Mouse (Mus musculus) adrenal gland, postnatal 14 days (tissue): ENCODE data around the gene Ccnq. TPM values are rescaled to one million over a fixed set of nuclear protein-coding genes. Genes with fewer than 3 reads are reported as not detected.

Source experiments
- DNase-seq: peaks from one replicate; pipeline ENCODE4 v3.0.0; 2021; ENCODE audit warnings: mixed read lengths
- long read RNA-seq, 2 experiments: library from polyadenylated mRNA; stranded (forward); transcript quantifications; one replicate each; pipeline ENCODE4 v2.0.0; 2021
- total RNA-seq: library from RNA; stranded (reverse); gene quantifications from 2 replicates; pipeline ENCODE4 v1.2.3, GENCODE M21; 2021

The Ccnq gene
- 34.1 and 35.6 TPM in 2 replicates for total RNA-seq
- long read RNA-seq, experiment 1, transcript Ccnq-201 (1 exons, 1,224 nt), result major isoform, 89 of 90 reads
- long read RNA-seq, experiment 1, partial matches to known transcripts, result 0 of 90 reads
- long read RNA-seq, experiment 1, other reads (novel, unspliced or antisense), result 1 of 90 reads
- long read RNA-seq, experiment 2, transcript Ccnq-201 (1 exons, 1,224 nt), result major isoform, 47 of 48 reads
- long read RNA-seq, experiment 2, partial matches to known transcripts, result 0 of 48 reads
- long read RNA-seq, experiment 2, other reads (novel, unspliced or antisense), result 1 of 48 reads

GRCm38 (mm10) chr11:78750885-78751842 lies at the start of gene Ccnq:
Gene Ccnq (minus strand): TSS chr11:78751729.
- peak; percentile 90 for DNase-seq

- no peak for DNase-seq
Observed at GRCm38 (mm10) chr11:78801094-78801493, 49.6 kb upstream of the Ccnq start.

DNA sequence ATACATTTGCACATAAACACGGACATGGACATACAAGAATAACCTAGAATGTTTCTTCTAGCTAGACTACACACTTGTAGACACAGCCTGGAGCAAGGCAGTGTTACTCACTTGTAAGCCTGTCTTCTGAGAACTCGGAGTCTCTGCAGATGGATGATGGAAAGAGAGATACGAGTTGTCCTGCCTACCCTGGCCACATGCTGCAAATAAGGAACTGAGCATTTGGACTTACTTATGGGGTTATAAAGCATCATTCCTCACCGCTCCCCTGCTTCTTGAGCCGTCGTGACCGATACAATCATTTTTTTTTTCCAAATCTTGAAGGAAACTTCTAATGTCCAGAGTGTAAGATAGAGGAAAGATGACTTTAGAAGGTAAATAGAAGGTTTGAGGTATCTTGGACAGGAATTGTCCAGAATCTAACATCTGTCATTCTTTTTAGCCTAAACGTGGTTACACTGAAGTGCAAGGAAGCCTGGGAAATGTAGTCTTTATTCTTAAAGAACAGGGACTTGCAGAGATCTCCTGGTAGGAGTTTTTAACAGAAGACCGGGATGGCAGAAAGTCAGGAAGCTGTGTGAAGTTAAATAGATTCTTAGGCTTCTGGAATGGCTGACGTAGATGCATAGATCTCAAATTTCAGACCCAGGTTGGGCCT lies 44.7 kb upstream of the Ccnq start:
- DNase-seq, result no peak

DNA sequence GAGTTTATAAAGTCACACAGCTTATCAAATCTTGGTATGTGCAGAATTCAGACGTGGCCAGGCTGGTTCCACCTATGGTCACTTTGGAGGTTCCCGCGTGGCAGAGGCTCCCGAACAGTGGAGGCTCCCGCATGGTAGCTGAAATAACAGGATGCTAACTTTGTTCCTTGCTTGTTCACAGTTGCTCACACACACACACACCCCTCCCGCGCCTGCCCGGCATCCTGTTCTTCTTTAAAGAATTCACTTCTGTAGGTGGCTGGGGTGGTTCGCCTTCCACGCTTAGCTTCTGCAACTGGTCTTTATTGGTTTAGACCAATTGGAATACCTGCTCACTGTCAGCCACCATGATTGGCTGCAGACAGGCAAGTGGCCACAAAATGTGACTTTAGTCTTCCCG lies 41.6 kb upstream of the Ccnq start:
- DNase-seq, result no peak

- no peak for DNase-seq
Observed at GRCm38 (mm10) chr11:78792465-78792864, 40.9 kb upstream of the Ccnq start.

DNA sequence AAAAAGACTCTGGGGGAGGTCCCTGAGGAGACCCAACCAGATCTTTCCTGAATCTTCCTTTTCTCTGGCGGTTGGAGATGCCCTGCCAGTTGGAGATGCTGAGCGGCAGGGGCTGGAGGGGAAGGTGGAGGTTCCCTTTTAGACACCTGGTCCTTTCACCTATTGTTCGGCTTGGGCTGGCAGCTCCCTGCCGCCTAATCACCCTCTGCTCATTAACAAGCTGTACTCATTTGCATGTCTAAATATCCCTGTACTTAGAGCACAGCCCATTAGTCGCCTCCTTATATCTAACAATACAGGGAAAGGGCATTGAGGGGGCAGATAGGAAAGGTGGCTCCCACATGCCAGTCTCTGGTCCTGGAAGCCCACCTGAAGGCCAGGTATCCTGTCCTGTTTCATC lies 40.5 kb upstream of the Ccnq start:
- DNase-seq, result no peak

DNA sequence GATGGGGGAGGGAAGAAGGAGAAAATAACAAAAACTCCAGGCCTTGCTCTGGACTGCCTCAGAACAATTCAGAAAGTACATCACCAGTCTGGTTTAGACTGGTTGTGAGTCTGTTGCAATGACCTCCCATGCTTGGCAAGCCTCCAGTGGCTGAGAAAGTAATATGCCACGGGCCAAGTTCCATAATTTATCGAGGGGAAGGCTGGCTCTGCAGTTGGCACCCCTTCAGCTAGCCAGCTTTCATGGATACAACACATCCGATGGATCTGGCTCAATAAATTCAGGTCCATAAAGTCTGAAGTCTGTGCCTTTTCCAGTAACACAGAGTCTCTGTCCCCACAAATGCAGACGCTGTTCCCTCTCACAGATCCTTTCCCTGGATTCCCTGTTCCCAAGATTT lies 40.1 kb upstream of the Ccnq start:
- peak; percentile 94 for DNase-seq

GRCm38 (mm10) chr11:78789370-78790060 lies 38.0 kb upstream of the Ccnq start:
- DNase-seq, result no peak

DNA sequence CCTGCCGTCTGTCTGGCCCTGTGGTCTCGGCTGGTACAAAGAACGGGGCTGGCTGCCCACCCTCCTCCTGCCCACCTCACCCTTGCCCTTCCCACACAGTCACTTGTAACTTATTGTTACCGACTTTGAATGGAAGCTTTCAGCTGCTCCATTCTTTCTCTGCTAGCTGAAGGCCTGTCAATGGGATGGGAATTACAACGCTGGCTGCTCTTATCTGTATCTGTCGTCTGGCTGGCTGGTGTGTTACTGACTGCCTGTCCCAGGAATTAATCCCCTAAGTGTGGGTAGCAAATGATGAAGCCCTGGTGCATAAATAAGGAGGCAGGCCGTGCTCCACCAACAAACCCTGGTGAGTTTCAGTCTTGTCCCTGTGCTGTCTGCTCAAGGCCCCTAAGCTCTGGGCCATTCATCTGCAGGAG lies 34.5 kb upstream of the Ccnq start:
- DNase-seq, result peak; percentile 32

DNA sequence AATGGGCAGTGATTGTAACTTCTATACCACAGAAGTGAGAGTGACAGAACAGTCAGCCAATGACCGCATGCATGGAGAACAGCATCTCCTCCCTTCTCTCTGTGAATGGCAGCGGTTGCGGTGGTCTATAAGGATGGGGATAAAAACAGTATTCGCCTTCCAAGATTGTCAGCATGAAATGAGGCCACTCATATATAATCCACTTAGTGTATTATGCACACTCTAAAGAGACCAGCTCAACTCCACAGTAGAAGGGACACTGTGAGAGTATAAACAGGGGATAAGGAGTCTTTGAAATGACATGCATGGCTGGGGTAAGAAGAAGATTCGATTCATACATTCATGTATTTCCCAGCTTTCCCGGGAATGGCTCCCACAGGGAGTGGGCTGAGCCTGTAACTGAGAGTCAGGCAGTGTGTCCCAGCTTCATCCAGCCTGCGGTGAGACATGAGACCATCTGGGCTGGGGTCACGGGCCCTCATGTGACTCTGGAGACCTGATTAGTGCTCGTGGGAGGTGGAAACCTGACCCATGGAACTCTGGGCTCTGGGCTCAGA lies 31.3 kb upstream of the Ccnq start:
- no peak for DNase-seq

DNA sequence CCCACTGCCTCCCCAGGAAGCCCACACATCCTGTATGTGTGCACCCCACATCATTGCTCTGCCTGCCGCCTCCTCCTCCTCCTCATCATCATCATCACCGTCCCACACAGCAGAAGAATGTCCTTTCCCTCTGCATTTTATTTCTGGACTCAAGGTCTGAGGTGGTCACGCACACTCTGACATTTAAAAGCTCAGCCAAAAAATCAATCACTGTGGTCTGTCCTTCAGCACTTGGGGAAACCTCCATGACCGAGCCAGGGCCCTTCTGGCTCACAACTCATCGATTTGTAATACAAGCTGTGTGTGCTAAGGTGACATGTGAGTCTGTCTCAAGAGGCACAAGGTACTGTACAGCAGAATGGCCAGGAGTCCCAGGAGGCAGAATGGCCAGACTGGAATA lies 30.8 kb upstream of the Ccnq start:
- peak; percentile 73 for DNase-seq

DNA sequence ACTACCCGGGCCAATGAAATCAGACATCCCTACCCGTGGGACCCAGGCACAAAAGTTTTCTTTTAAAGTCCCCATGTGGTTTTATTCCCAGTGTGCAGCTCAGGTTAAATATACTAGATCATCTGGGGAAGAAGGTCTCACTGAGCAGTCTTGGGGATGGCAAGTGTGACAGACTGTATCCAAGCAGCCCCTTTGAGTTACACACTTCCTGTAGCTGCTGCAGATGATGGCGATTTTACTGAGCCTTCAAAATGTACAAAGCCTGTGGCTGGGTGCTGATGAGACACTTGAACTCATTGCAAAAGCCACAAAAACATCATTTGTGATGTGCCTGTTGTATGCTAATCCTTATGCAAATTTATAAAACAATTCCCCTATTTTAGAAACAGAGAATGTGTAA lies 29.0 kb upstream of the Ccnq start:
- no peak for DNase-seq

DNA sequence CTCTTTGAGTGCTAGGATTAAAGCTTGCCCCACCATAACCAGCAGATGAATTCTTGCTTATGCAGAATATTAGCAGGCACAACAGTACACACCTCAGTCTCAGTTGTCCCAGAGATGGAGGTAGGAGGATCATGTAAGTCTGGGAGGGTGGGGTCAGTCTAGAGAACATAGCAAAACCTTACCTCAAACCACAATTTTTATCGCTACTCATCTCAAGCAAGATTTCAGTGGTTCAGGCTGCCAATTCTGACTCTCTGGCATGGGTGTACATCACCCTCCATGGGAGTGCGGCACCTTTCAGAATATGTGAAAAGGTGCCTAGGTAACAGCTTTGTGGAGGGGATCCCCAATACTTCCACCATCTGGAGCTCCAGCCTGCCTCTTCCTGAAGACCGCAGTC lies 28.5 kb upstream of the Ccnq start:
- DNase-seq, result no peak

DNA sequence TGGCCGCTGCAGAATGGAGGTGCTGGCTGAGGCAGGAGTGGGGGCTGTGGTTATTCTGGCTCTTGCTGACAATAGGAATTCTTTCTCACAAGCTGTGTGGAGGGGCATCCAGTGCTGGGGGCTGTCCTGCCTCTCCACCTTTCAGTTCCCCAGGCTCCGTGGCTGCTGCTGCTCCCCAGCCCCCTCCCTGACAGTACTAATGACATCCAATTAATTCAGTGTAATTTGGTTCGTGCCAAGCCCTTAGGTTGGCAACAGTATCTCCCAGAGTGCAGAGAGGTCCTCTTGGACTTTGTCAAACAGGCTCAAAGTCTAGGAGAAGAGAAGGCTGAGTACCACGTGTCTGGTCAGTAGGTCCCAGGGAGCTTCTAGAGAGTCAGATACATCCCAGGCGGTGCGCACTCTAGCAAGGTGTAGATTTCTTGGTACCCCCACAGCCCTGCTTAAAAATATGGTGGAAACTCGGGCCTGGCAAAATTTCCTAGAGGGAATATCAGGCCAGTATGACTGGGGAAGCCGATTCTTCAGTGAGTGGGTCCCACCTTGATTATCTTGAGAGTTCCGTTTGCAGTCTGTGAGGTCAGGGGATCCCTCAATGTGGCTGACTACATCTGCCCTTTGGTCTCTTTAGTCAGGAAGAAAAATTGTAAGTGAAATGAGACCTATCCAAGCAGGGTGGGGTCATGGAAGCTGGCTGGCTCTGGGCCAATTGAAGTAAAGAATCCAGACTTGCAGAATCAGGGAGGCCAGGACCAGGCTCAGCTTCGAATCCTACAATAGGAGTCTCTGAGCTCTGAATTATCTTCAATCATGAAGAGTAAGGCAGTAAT lies 26.5 kb upstream of the Ccnq start:
- no peak for DNase-seq

GRCm38 (mm10) chr11:78771751-78772283 lies 20.3 kb upstream of the Ccnq start:
- DNase-seq, result peak; percentile 22

DNA sequence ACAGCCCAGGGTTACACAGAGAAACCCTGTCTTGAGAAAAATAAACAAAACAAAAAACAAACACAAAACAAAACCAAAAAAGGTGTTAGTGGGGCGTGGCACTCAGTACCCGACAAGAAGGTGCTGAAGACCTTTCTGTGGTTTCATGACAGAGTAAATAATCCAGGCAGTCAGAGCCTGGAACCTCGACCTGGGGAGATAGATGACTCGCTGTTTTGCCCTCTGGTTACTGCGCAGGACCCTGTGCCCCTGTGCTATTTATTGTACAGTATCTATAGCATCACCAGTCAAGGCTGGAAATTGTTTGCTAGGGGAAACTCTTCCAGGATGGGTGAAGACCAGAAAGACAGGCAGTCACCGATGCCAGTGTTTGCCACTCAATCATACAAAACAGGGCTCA lies 18.9 kb upstream of the Ccnq start:
- no peak for DNase-seq

DNA sequence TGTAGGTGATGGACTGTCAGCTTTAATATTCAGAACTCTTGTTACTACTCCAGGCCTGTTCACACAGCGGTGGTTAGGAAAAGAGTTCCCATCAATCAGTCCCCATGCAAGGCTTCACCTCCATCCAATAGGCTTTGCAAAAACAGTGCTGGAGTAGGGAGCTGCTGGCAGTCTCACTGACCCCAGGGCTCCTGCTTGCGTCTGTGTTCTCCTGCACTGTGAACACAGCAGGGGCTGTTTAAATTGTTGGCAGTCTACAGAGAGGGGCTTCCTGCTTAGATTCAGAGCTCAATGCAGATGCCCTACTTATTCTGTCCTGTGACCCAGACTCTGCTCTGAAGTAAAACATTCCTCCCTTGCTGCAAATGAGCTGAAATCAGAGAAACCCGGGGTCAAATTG lies 17.2 kb upstream of the Ccnq start:
- DNase-seq, result no peak

- no peak for DNase-seq
Observed at GRCm38 (mm10) chr11:78766069-78766830, 14.7 kb upstream of the Ccnq start.

DNA sequence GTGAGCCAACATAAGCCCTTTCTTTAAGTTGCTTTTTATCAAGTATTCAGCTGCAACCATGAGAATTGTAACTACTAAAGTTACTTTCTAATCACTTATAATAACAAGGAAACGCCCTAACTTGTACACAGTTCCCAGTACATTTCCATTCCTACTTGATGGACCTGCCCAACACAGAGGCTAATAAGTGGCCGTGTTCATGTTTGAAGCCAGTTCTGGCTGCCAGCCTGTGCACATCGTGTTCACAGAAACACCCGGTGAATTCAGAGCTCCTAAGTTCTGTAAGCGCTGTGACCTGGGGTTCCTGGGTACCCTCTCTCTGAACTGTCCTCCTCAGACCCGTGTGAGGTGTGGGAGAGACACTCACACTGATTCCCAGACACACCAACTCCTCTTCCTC lies 13.3 kb upstream of the Ccnq start:
- DNase-seq, result no peak

DNA sequence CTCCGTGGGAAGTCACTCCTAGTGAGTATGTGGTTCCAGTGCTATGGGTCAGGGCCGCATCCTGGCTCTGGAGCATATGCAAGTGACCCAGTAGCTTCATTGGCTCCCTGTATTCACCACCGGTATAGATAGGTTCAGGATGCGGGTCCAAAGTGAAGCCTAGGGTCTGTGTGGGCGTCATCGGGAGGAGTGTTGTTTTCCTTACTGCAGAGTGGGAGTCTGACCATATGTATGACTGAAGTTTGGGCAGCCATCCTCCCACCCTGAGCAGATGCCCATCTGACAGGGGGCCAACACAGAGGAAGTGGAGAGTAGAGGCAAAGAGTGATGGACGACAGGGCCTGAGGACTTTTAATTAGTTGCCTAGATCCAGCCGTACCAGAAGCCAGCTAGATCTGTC lies 12.8 kb upstream of the Ccnq start:
- DNase-seq, result no peak
